Comparison of ENCODE assay signal across 21 mouse cellular contexts in genomic region chr2:93243439-93244089, GRCm38 (mm10). TPM values are rescaled to one million over a fixed set of nuclear protein-coding genes. Genes with fewer than 3 reads are reported as not detected.
DNase-seq lines count a peak whose midpoint lies in the region; ATAC-seq lines count a peak whose summit lies in the region.
"Had no signal": no experiment of that assay in that cellular context is flagged by ENCODE, and none has a peak within 500 bp of the region (broad histone marks: within the 10 kb centered on the region; RNA-seq: fewer than 3 reads in every experiment).

No protein-coding gene starts in this region.

- no peak overlapping the region for H3K9ac ChIP-seq in forebrain, embryonic 11.5 days (ENCODE audit: low read length)
- H3K9ac ChIP-seq: forebrain, embryonic 15.5 days; kidney, embryonic 15.5 days; liver, embryonic 13.5 days had no signal

- DNase-seq in forebrain, embryonic 10.5 days (ENCODE audit: extremely low spot score, low spot score): no peak
- no peak for DNase-seq in forebrain, embryonic 11.5 days (ENCODE audit: low spot score)
- DNase-seq in brain, adult 2 months (ENCODE audit: low read depth, low spot score): peak; percentile 77
- peak; percentile 74 for DNase-seq in cerebellum, adult 8-10 months
- peak; percentile 70 to 71 for DNase-seq in cerebellum, postnatal 36 days
- no peak for DNase-seq in right cerebral cortex, postnatal 10 days (ENCODE audit: low spot score in 2 of 2)
- DNase-seq in layer of hippocampus, adult 11-12 months (ENCODE audit: low spot score): no peak
- DNase-seq: adrenal gland, postnatal 10 days; kidney, adult 11 months; kidney, postnatal 4 days; liver, embryonic 13.5 days; lung, adult 2 months; lung, postnatal 14 days; right cerebral cortex, postnatal 4 days; thymus, postnatal 25 days had no signal

- H3K4me3 ChIP-seq in forebrain, embryonic 10.5 days: no peak overlapping the region
- no peak overlapping the region for H3K4me3 ChIP-seq in forebrain, embryonic 11.5 days (ENCODE audit: low read depth, low read length)
- H3K4me3 ChIP-seq: forebrain, embryonic 15.5 days; kidney, embryonic 15.5 days; liver, embryonic 13.5 days; megakaryocyte, embryonic 14.5 days had no signal

- H3K27ac ChIP-seq in forebrain, embryonic 10.5 days: peak overlapping the region; percentile 65; the same call in 1 of the 2 replicates
- H3K27ac ChIP-seq in forebrain, embryonic 11.5 days (ENCODE audit: low read depth, low read length): no peak overlapping the region
- H3K27ac ChIP-seq: forebrain, embryonic 15.5 days; hindbrain, postnatal 0 days; kidney, embryonic 15.5 days; liver, embryonic 13.5 days had no signal

- 80% methylated on average over 11 of the region's 11 CpGs for WGBS in forebrain, embryonic 10.5 days
- 80% methylated on average over 11 of the region's 11 CpGs for WGBS in forebrain, embryonic 11.5 days

- peaks cover 74% of the 10 kb centered on the region for H3K4me1 ChIP-seq in forebrain, embryonic 10.5 days
- H3K4me1 ChIP-seq in forebrain, embryonic 11.5 days (replicated peaks; ENCODE audit: control insufficient read depth, insufficient read depth, low read length): no peaks in the 10 kb centered on the region
- H3K4me1 ChIP-seq: liver, embryonic 13.5 days had no signal

- no peaks in the 10 kb centered on the region for H3K9me3 ChIP-seq in forebrain, embryonic 10.5 days
- no peaks in the 10 kb centered on the region for H3K9me3 ChIP-seq in forebrain, embryonic 11.5 days (ENCODE audit: control insufficient read depth, low read length)
- H3K9me3 ChIP-seq: forebrain, embryonic 15.5 days; kidney, embryonic 15.5 days; liver, embryonic 13.5 days; megakaryocyte, embryonic 14.5 days had no signal

- ATAC-seq in forebrain, embryonic 11.5 days (replicated peaks; ENCODE audit: low FRiP score): no peak
- ATAC-seq: hindbrain, postnatal 0 days; midbrain, embryonic 16.5 days had no signal

- H3K36me3 ChIP-seq in forebrain, embryonic 10.5 days (replicated peaks): peaks cover 16% of the 10 kb centered on the region
- no peaks in the 10 kb centered on the region for H3K36me3 ChIP-seq in forebrain, embryonic 11.5 days (ENCODE audit: control insufficient read depth, insufficient read depth, low read length)
- H3K36me3 ChIP-seq: forebrain, embryonic 15.5 days; liver, embryonic 13.5 days had no signal

- no peaks in the 10 kb centered on the region for H3K27me3 ChIP-seq in forebrain, embryonic 10.5 days (ENCODE audit: poor library complexity, severe bottlenecking)
- H3K27me3 ChIP-seq in forebrain, embryonic 11.5 days (ENCODE audit: control insufficient read depth, insufficient read depth, low read length): no peaks in the 10 kb centered on the region
- H3K27me3 ChIP-seq: forebrain, embryonic 15.5 days; kidney, embryonic 15.5 days; liver, embryonic 13.5 days had no signal

- H3K4me2 ChIP-seq in forebrain, embryonic 11.5 days (ENCODE audit: low read depth, low read length, severe bottlenecking): no peak overlapping the region
- H3K4me2 ChIP-seq: forebrain, embryonic 15.5 days; heart, embryonic 11.5 days; kidney, embryonic 15.5 days; liver, embryonic 13.5 days had no signal

RNA-seq across cellular contexts. Expression of gene Trp53i11, which starts 56.2 kb away (rescaled TPM):
- polyA plus RNA-seq in forebrain, embryonic 10.5 days (2016; fragmentation: Nextera tagmentation; extraction: Ambion mirVana): 74.4 and 77.0 TPM in 2 replicates
- polyA plus RNA-seq in forebrain, embryonic 11.5 days (2014; fragmentation: Nextera tagmentation; extraction: Ambion mirVana): 155 and 170 TPM in 2 replicates

Comparison
In these comparisons a context has a peak if more than half of its experiments do, and no peak if none do; other contexts are left out.
1. DNase-seq: peak in brain, adult 2 months (single experiment), cerebellum, adult 8-10 months (single experiment) and cerebellum, postnatal 36 days (2 of 2); none in forebrain, embryonic 10.5 days (single experiment), forebrain, embryonic 11.5 days (single experiment), right cerebral cortex, postnatal 10 days (0 of 2) and layer of hippocampus, adult 11-12 months (single experiment).